Mouse (Mus musculus) intestine, embryonic 16.5 days (tissue): ENCODE data around the gene Akt2. TPM values are rescaled to one million over a fixed set of nuclear protein-coding genes. Genes with fewer than 3 reads are reported as not detected.

Experiments
- ATAC-seq: fragments of 200-750 bp; cut with Nextera tagmentation; 2 replicates; pipeline ENCODE4 v1.8.0; 2017; ENCODE audit warnings: moderate TSS enrichment, moderate library complexity
- H3K27ac ChIP-seq: fragments of 300-500 bp; sonication (generic); 2 replicates; pipeline ENCODE4 v1.5.1; 2014; ENCODE audit warnings: mild to moderate bottlenecking, low read length
- H3K27me3 ChIP-seq: fragments of 300-500 bp; sonication (generic); replicated peaks from 2 replicates; pipeline ENCODE4 v1.6.1; 2014; ENCODE audit warnings: low read length, control low read depth, mixed read lengths; ENCODE audit not compliant: control insufficient read depth, insufficient read depth
- H3K36me3 ChIP-seq: fragments of 300-500 bp; sonication (generic); 2 replicates; pipeline ENCODE4 v1.6.1; 2014; ENCODE audit warnings: low read length, control low read depth; ENCODE audit not compliant: control insufficient read depth, insufficient read depth
- H3K4me1 ChIP-seq: fragments of 300-500 bp; sonication (generic); 2 replicates; pipeline ENCODE4 v1.6.1; 2014; ENCODE audit warnings: low read length, control low read depth, mixed read lengths; ENCODE audit not compliant: control insufficient read depth, insufficient read depth
- H3K4me2 ChIP-seq: fragments of 300-500 bp; sonication (generic); 2 replicates; pipeline ENCODE4 v1.6.1; 2014; ENCODE audit warnings: low read depth, low read length, control low read depth
- H3K4me3 ChIP-seq: fragments of 300-500 bp; sonication (generic); 2 replicates; pipeline ENCODE4 v1.5.1; 2014; ENCODE audit warnings: mild to moderate bottlenecking, low read length
- H3K9ac ChIP-seq: fragments of 300-500 bp; sonication (generic); 2 replicates; pipeline ENCODE4 v1.6.1; 2014; ENCODE audit warnings: low read depth, low read length
- H3K9me3 ChIP-seq: fragments of 300-500 bp; sonication (generic); 2 replicates; pipeline ENCODE4 v1.6.1; 2016; ENCODE audit warnings: low read length, control low read depth; ENCODE audit not compliant: control insufficient read depth
- WGBS: fragments of 180-500 bp; shearing (Covaris S2); extraction: QIAGEN DNeasy Blood & Tissue Kit; methylation state at CpG from one replicate; pipeline ENCODE4 v1.1.7; 2014; 5-methylcytosine and 5-hydroxymethylcytosine counted together
- polyA plus RNA-seq: library from polyadenylated mRNA; unstranded; fragments of >200 nt; fragmentation: Nextera tagmentation; extraction: Ambion mirVana; gene quantifications from 2 replicates; pipeline ENCODE4 v1.2.1, GENCODE M21; 2015

Akt2 gene
- polyA plus RNA-seq, 1 experiment from 2014 or later: 60.3 TPM

GRCm38 (mm10) chr7:27608130-27608529 is 16.8 kb downstream of the Akt2 start:
- Histone ChIP-seq H3K4me1 (peaks cover 15% of the 10 kb centered on the region), H3K27ac (no peak overlapping the region), H3K4me2 (no peak overlapping the region), H3K27me3 (no peaks in the 10 kb centered on the region), H3K9me3 (no peaks in the 10 kb centered on the region), H3K36me3 (peaks cover 2% of the 10 kb centered on the region; the same call in 1 of the 2 replicates), H3K4me3 (no peak overlapping the region), H3K9ac (0 out of 2 replicates have a peak overlapping the region, but pooled peaks have one; percentile 3)
- no peak for ATAC-seq
- WGBS: 81% methylated on average over 3 of the region's 3 CpGs

- Histone ChIP-seq H3K27me3 (no peaks in the 10 kb centered on the region), H3K9ac (no peak overlapping the region), H3K27ac (no peak overlapping the region), H3K36me3 (peaks cover 2% of the 10 kb centered on the region; the same call in 1 of the 2 replicates), H3K4me3 (no peak overlapping the region), H3K4me2 (no peak overlapping the region), H3K4me1 (peaks cover 13% of the 10 kb centered on the region; the same call in 1 of the 2 replicates), H3K9me3 (no peaks in the 10 kb centered on the region)
- WGBS: 83% methylated on average over 4 of the region's 4 CpGs
- no peak for ATAC-seq
Observed at GRCm38 (mm10) chr7:27609285-27609684, 17.9 kb downstream of the Akt2 start.

GRCm38 (mm10) chr7:27609688-27610087 is 18.3 kb downstream of the Akt2 start:
- Histone ChIP-seq H3K4me1 (peaks cover 13% of the 10 kb centered on the region; the same call in 1 of the 2 replicates), H3K4me3 (no peak overlapping the region), H3K27me3 (no peaks in the 10 kb centered on the region), H3K4me2 (no peak overlapping the region), H3K36me3 (peaks cover 2% of the 10 kb centered on the region; the same call in 1 of the 2 replicates), H3K9ac (no peak overlapping the region), H3K9me3 (no peaks in the 10 kb centered on the region), H3K27ac (no peak overlapping the region)
- ATAC-seq: no peak
- WGBS: 86% methylated on average over 2 of the region's 2 CpGs

- Histone ChIP-seq H3K4me2 (no peak overlapping the region), H3K9me3 (no peaks in the 10 kb centered on the region), H3K27me3 (no peaks in the 10 kb centered on the region), H3K36me3 (peaks cover 2% of the 10 kb centered on the region; the same call in 1 of the 2 replicates), H3K4me1 (peaks cover 13% of the 10 kb centered on the region; the same call in 1 of the 2 replicates), H3K9ac (no peak overlapping the region), H3K4me3 (no peak overlapping the region), H3K27ac (no peak overlapping the region)
- ATAC-seq: no peak
- WGBS: 87% methylated on average over 3 of the region's 3 CpGs
Observed at GRCm38 (mm10) chr7:27610370-27610769, 19.0 kb downstream of the Akt2 start.

GRCm38 (mm10) chr7:27610871-27611270 is 19.5 kb downstream of the Akt2 start:
- no peak for ATAC-seq
- Histone ChIP-seq H3K4me3 (no peak overlapping the region), H3K4me2 (no peak overlapping the region), H3K4me1 (peaks cover 10% of the 10 kb centered on the region; the same call in 1 of the 2 replicates), H3K9me3 (no peaks in the 10 kb centered on the region), H3K27me3 (no peaks in the 10 kb centered on the region), H3K27ac (no peak overlapping the region), H3K36me3 (peaks cover 2% of the 10 kb centered on the region; the same call in 1 of the 2 replicates), H3K9ac (no peak overlapping the region)
- 91% methylated on average over 5 of the region's 5 CpGs for WGBS

- H3K36me3 ChIP-seq: peaks cover 7% of the 10 kb centered on the region; the same call in 1 of the 2 replicates
- ATAC-seq: no peak
- no peak overlapping the region for H3K4me2 ChIP-seq
- H3K27ac ChIP-seq: no peak overlapping the region
- no peaks in the 10 kb centered on the region for H3K27me3 ChIP-seq
- H3K4me3 ChIP-seq: no peak overlapping the region
- no peaks in the 10 kb centered on the region for H3K4me1 ChIP-seq
- H3K9me3 ChIP-seq: no peaks in the 10 kb centered on the region
- H3K9ac ChIP-seq: no peak overlapping the region
- 81% methylated on average over 4 of the region's 4 CpGs for WGBS
Observed at GRCm38 (mm10) chr7:27612940-27613339, 21.6 kb downstream of the Akt2 start.

- Histone ChIP-seq H3K27ac (no peak overlapping the region), H3K9me3 (no peaks in the 10 kb centered on the region), H3K27me3 (no peaks in the 10 kb centered on the region), H3K4me1 (no peaks in the 10 kb centered on the region), H3K4me2 (no peak overlapping the region), H3K36me3 (peaks cover 7% of the 10 kb centered on the region; the same call in 1 of the 2 replicates), H3K9ac (no peak overlapping the region), H3K4me3 (no peak overlapping the region)
- WGBS: 72% methylated on average over 8 of the region's 8 CpGs
- ATAC-seq: no peak
Observed at GRCm38 (mm10) chr7:27613751-27614499, 22.6 kb downstream of the Akt2 start.

- Histone ChIP-seq H3K27ac (no peak overlapping the region), H3K9me3 (no peaks in the 10 kb centered on the region), H3K4me3 (no peak overlapping the region), H3K27me3 (no peaks in the 10 kb centered on the region), H3K4me2 (no peak overlapping the region), H3K9ac (no peak overlapping the region), H3K36me3 (peaks cover 25% of the 10 kb centered on the region), H3K4me1 (no peaks in the 10 kb centered on the region)
- no peak for ATAC-seq
- 72% methylated on average over 6 of the region's 6 CpGs for WGBS
Observed at GRCm38 (mm10) chr7:27621028-27621427, 29.7 kb downstream of the Akt2 start.

GRCm38 (mm10) chr7:27622234-27622633 is 30.9 kb downstream of the Akt2 start:
- no peak for ATAC-seq
- no peaks in the 10 kb centered on the region for H3K27me3 ChIP-seq
- no peak overlapping the region for H3K4me2 ChIP-seq
- 72% methylated on average over 1 of the region's 1 CpGs for WGBS
- no peaks in the 10 kb centered on the region for H3K4me1 ChIP-seq
- peaks cover 22% of the 10 kb centered on the region for H3K36me3 ChIP-seq
- H3K4me3 ChIP-seq: no peak overlapping the region
- H3K27ac ChIP-seq: no peak overlapping the region
- H3K9me3 ChIP-seq: no peaks in the 10 kb centered on the region
- H3K9ac ChIP-seq: no peak overlapping the region
